9 mouse cellular contexts compared by ENCODE assay signal in genomic region chr6:94524335-94524734, GRCm38 (mm10). TPM values are rescaled to one million over a fixed set of nuclear protein-coding genes. Genes with fewer than 3 reads are reported as not detected.
A peak's percentile ranks its signal among the peaks of the same experiment; 100 is the strongest.
DNase-seq lines count a peak whose midpoint lies in the region; ATAC-seq and TF ChIP-seq lines count a peak whose summit lies in the region.
"Had no signal": no experiment of that assay in that cellular context is flagged by ENCODE, and none has a peak within 500 bp of the region (broad histone marks: within the 10 kb centered on the region; RNA-seq: fewer than 3 reads in every experiment).

No protein-coding gene starts in this region.

- peak; percentile 25; the same call in 1 of the 2 replicates for TF ChIP-seq CTCF in cerebellum, adult 2 months (IDR thresholded peaks at IDR 0.05; ENCODE audit: borderline replicate concordance, insufficient read depth, low read depth, low read length)

- no peaks in the 10 kb centered on the region for H3K9me3 ChIP-seq in kidney, embryonic 15.5 days (replicated peaks)

- H3K36me3 ChIP-seq in kidney, embryonic 15.5 days, result no peaks in the 10 kb centered on the region

- intact Hi-C loops in left cerebral cortex, postnatal 25 days (cut with DNase I), result loop anchor here (5.0 kb wide), 1 partner anchor 463 kb away; no protein-coding TSS in a partner anchor

- WGBS in cerebellum, adult 2 months, result 33% methylated on average over 2 of the region's 2 CpGs
- WGBS in kidney, embryonic 15.5 days, result 38% methylated on average over 2 of the region's 2 CpGs

- H3K4me2 ChIP-seq in kidney, embryonic 15.5 days, result no peak overlapping the region

- 0 out of 2 replicates have a peak, but pooled peaks cover 4% of the 10 kb centered on the region for H3K4me1 ChIP-seq in cerebellum, adult 2 months (ENCODE audit: control insufficient read depth, insufficient read depth, low read length)
- H3K4me1 ChIP-seq in kidney, embryonic 15.5 days, result no peaks in the 10 kb centered on the region

- TF ChIP-seq POLR2A in cerebellum, adult 2 months (IDR thresholded peaks at IDR 0.05; ENCODE audit: borderline replicate concordance, insufficient read depth, low read length), result no peak

- no peak for DNase-seq in cerebellum, adult 2 months
- DNase-seq in cerebellum, adult 9-11 months, result no peak
- DNase-seq in left cerebral cortex, postnatal 25 days (ENCODE audit: low spot score in 2 of 2), result peak; percentile 29 to 74
- no peak for DNase-seq in left cerebral cortex, adult 11 months (ENCODE audit: low spot score)
- DNase-seq in ZHBTc4 (ENCODE audit: low read depth, low spot score), result peak; percentile 56
- no peak for DNase-seq in gastrocnemius, postnatal 4 days (ENCODE audit: low spot score in 2 of 2)

- no peak overlapping the region for H3K4me3 ChIP-seq in cerebellum, adult 2 months (replicated peaks; ENCODE audit: insufficient read depth, low read depth, low read length)
- H3K4me3 ChIP-seq in kidney, embryonic 15.5 days (replicated peaks), result no peak overlapping the region
- H3K4me3 ChIP-seq: erythroblast, embryonic 14.5 days had no signal

- H3K27me3 ChIP-seq in cerebellum, adult 2 months (ENCODE audit: control insufficient read depth, insufficient read depth, low read length), result no peaks in the 10 kb centered on the region
- no peaks in the 10 kb centered on the region for H3K27me3 ChIP-seq in kidney, embryonic 15.5 days

- H3K27ac ChIP-seq in cerebellum, adult 2 months (ENCODE audit: insufficient read depth, low read length), result no peak overlapping the region
- no peak overlapping the region for H3K27ac ChIP-seq in kidney, embryonic 15.5 days

- no peak overlapping the region for H3K9ac ChIP-seq in kidney, embryonic 15.5 days

- peak; percentile 91 for ATAC-seq in megakaryocyte progenitor cell, adult 5-6 weeks (replicated peaks; ENCODE audit: poor library complexity)
- ATAC-seq in kidney, embryonic 15.5 days (replicated peaks; ENCODE audit: low FRiP score), result no peak

RNA-seq across cellular contexts. Expression of gene Slc25a26, which starts 24.2 kb away (rescaled TPM):
- polyA plus RNA-seq in cerebellum, adult 2 months (2012; rRNA removed), result 17.3 and 17.7 TPM in 2 replicates
- 10 to 100 TPM; 14.4 to 17.2 TPM for total RNA-seq in left cerebral cortex, postnatal 25 days (2021)
- total RNA-seq in megakaryocyte progenitor cell, adult 5-6 weeks (2015), result 3.5 and 4.5 TPM in 2 replicates
- 6.5 and 6.6 TPM in 2 replicates for total RNA-seq in megakaryocyte progenitor cell, adult 5-6 weeks (2017)
- total RNA-seq in gastrocnemius, postnatal 4 days (2021), result 1 to 10 TPM; 7.0 to 8.0 TPM
- 10.9 and 11.4 TPM in 2 replicates for polyA plus RNA-seq in kidney, embryonic 15.5 days (2015; fragmentation: Nextera tagmentation; extraction: Ambion mirVana)

Comparison
In these comparisons a context has a peak if more than half of its experiments do, and no peak if none do; other contexts are left out.
1. DNase-seq: peak in left cerebral cortex, postnatal 25 days (2 of 2) and ZHBTc4 (single experiment); none in cerebellum, adult 2 months (0 of 2), cerebellum, adult 9-11 months (single experiment), left cerebral cortex, adult 11 months (single experiment) and gastrocnemius, postnatal 4 days (0 of 2).